Mouse (Mus musculus) heart, embryonic 16.5 days (tissue): Measurements from ENCODE around the gene Echdc3. TPM values are rescaled to one million over a fixed set of nuclear protein-coding genes. Genes with fewer than 3 reads are reported as not detected.

Experiments
- ATAC-seq: fragments of 200-750 bp; cut with Nextera tagmentation; replicated peaks from 2 replicates; pipeline ENCODE4 v1.8.0; 2017; ENCODE audit warnings: moderate number of reproducible peaks; ENCODE audit not compliant: insufficient read depth, low FRiP score; ENCODE audit errors: extremely low read depth
- H3K27ac ChIP-seq: fragments of 300-500 bp; sonication (generic); 2 replicates; pipeline ENCODE4 v1.5.1; 2014; ENCODE audit warnings: mild to moderate bottlenecking, low read length, control low read depth, moderate library complexity
- H3K27me3 ChIP-seq: fragments of 300-500 bp; sonication (generic); 2 replicates; pipeline ENCODE4 v1.6.1; 2014; ENCODE audit warnings: low read length, mixed read lengths; ENCODE audit not compliant: control insufficient read depth, insufficient read depth
- H3K36me3 ChIP-seq: fragments of 300-500 bp; sonication (generic); 2 replicates; pipeline ENCODE4 v1.6.1; 2014; ENCODE audit not compliant: control insufficient read depth, insufficient read depth
- H3K4me1 ChIP-seq: fragments of 300-500 bp; sonication (generic); 2 replicates; pipeline ENCODE4 v1.6.1; 2014; ENCODE audit warnings: low read length, mixed read lengths; ENCODE audit not compliant: control insufficient read depth, insufficient read depth
- H3K4me2 ChIP-seq: fragments of 300-500 bp; sonication (generic); 2 replicates; pipeline ENCODE4 v1.6.1; 2014; ENCODE audit warnings: low read depth, mild to moderate bottlenecking, control low read depth, low read length
- H3K4me3 ChIP-seq: fragments of 300-500 bp; sonication (generic); 2 replicates; pipeline ENCODE4 v1.5.1; 2014; ENCODE audit warnings: mild to moderate bottlenecking, control low read depth, low read length
- H3K9ac ChIP-seq: fragments of 300-500 bp; sonication (generic); 2 replicates; pipeline ENCODE4 v1.6.1; 2014; ENCODE audit warnings: low read length, control low read depth
- H3K9me3 ChIP-seq: fragments of 300-500 bp; sonication (generic); replicated peaks from 2 replicates; pipeline ENCODE4 v1.6.1; 2016; ENCODE audit warnings: low read length; ENCODE audit not compliant: control insufficient read depth
- WGBS: fragments of 180-500 bp; shearing (Covaris S2); extraction: QIAGEN DNeasy Blood & Tissue Kit; methylation state at CpG from one replicate; pipeline ENCODE4 v1.1.7; 2014; 5-methylcytosine and 5-hydroxymethylcytosine counted together
- polyA plus RNA-seq: library from polyadenylated mRNA; unstranded; fragments of >200 nt; fragmentation: Nextera tagmentation; extraction: Ambion mirVana; gene quantifications from 2 replicates; pipeline ENCODE4 v1.2.1, GENCODE M21; 2015

The Echdc3 gene
- polyA plus RNA-seq, 1 experiment from 2014 or later, result 11.3 TPM

DNA sequence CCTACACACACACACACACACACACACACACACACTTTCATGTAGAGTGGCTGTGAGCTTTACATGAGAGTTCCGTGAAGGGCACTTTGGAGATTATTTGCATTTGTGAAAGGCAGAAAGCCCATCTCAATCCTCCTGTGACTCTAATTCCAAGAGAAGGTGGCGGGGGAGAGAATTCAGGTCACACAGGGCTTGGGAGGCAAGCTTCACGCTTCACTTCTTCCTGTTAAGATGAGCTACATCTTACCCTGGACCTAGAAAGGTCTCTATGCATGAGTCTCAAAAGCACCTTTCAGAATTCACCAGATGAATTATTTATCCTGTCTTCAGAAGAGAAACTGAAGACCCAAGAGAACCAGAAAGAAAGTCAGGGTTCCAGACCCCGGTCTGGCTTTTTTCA is 66.6 kb downstream of the Echdc3 start:
- Histone ChIP-seq H3K9ac (no peak overlapping the region), H3K9me3 (no peaks in the 10 kb centered on the region), H3K27me3 (no peaks in the 10 kb centered on the region), H3K27ac (no peak overlapping the region), H3K4me1 (no peaks in the 10 kb centered on the region), H3K4me2 (no peak overlapping the region), H3K4me3 (no peak overlapping the region), H3K36me3 (no peaks in the 10 kb centered on the region)
- no peak for ATAC-seq
- 87% methylated on average over 4 of the region's 4 CpGs for WGBS

DNA sequence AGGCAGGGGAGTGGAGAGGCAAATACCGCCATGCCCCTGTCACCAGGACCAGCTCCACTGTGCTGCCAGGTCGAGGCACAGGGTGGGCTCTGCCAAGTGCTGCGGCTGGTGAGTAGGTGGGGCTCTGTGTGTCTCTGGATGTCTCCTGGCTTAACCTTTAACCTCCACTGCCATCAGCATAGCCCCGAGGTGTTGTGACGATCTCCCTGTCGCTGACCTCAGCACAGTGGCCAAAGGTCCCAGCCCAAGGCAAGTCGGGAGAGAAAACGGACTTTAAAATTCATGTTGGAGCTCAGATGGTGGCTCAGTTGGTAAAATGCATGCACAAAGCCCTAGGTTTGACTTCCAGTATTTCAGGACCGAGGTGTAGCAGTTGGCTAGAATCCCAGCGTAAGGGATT is 67.2 kb downstream of the Echdc3 start:
- no peaks in the 10 kb centered on the region for H3K9me3 ChIP-seq
- no peak overlapping the region for H3K4me2 ChIP-seq
- no peak overlapping the region for H3K27ac ChIP-seq
- no peak for ATAC-seq
- H3K9ac ChIP-seq, result no peak overlapping the region
- H3K4me3 ChIP-seq, result no peak overlapping the region
- no peaks in the 10 kb centered on the region for H3K27me3 ChIP-seq
- no peaks in the 10 kb centered on the region for H3K36me3 ChIP-seq
- 0 out of 2 replicates have a peak, but pooled peaks cover 4% of the 10 kb centered on the region for H3K4me1 ChIP-seq
- whole genome bisulfite sequencing, result 76% methylated on average over 10 of the region's 10 CpGs

DNA sequence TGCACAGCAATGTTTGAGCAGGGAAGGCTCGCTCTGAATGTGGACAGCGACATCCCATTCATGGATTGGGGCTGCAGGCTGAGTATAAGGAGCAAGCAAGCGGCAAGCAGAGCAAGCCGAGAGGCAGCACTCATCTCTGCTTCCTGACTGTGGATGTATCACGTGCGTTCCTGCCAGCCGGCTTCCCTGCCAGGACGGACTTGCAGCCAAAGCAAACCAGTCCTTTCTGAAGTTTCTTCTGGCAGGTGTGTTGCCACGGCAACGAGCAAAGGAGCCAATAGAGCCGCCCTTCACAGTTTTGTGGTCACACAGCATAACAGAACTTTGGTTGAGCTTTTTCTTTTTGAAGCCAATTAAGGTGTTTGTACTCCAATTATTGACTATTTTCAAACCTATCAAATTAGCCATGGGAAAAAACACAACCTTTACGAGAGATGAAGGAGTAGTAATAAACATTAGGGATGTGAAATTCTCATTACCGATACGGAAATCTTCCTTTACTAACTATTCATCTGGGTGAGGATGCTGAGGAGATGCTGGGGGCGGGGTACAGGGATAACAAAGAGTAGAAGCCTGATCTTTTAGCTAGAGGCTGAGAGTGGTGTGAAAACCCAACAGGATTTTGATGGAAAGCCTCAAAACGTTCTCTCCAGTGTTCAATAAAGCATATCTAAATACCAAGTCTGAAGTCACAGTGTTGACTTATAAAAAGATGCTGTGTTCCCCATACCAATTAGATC is 69.7 kb downstream of the Echdc3 start:
- 77% methylated on average over 16 of the region's 16 CpGs for WGBS
- no peak for ATAC-seq

DNA sequence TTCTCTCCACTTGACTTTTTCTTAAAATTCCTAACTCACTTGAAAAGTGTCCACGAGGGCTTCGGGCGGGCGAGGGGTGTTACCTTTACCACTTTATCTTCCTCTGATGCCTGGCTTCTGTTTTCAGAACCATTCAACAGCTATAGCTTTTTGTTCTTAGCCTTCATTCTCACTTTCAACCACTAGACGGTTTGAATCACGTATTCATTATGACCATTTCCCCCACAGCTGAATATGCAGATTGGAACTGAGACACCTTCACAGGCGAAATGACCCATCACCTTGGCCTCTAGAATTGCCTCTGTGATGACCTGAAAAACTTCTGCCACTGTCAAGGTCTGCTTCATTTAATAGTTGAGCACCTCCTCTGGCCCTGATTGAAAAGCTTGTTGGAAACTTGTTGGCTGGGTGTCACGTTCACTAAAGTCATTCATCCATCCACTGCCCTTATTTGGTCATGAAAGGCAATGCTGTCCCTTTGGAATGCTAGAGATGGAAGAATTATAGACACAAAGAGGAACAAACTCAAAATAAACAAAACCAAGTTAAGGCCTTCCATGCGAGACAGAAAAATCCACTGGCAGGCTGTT is 72.2 kb downstream of the Echdc3 start:
- H3K36me3 ChIP-seq, result no peaks in the 10 kb centered on the region
- no peak overlapping the region for H3K9ac ChIP-seq
- no peak overlapping the region for H3K4me3 ChIP-seq
- H3K27me3 ChIP-seq, result no peaks in the 10 kb centered on the region
- 71% methylated on average over 9 of the region's 9 CpGs for WGBS
- H3K9me3 ChIP-seq, result no peaks in the 10 kb centered on the region
- H3K27ac ChIP-seq, result no peak overlapping the region
- no peak overlapping the region for H3K4me2 ChIP-seq
- H3K4me1 ChIP-seq, result 0 out of 2 replicates have a peak, but pooled peaks cover 4% of the 10 kb centered on the region
- ATAC-seq, result no peak

More for the DNA sequence above, 69.7 kb downstream of the Echdc3 start:
- no peak overlapping the region for H3K27ac ChIP-seq
- no peak overlapping the region for H3K4me2 ChIP-seq
- no peaks in the 10 kb centered on the region for H3K27me3 ChIP-seq
- no peaks in the 10 kb centered on the region for H3K36me3 ChIP-seq
- H3K9ac ChIP-seq, result no peak overlapping the region
- H3K9me3 ChIP-seq, result no peaks in the 10 kb centered on the region
- no peak overlapping the region for H3K4me3 ChIP-seq
- 0 out of 2 replicates have a peak, but pooled peaks cover 4% of the 10 kb centered on the region for H3K4me1 ChIP-seq

Other genes with a start within 250 kb of the Echdc3 start
- 18.1 and 18.3 TPM in 2 replicates for gene Proser2, start 82.8 kb downstream of the Echdc3 start, polyA plus RNA-seq
- gene Usp6nl, start 109.6 kb upstream of the Echdc3 start, polyA plus RNA-seq, result 4.5 and 5.5 TPM in 2 replicates